Mouse (Mus musculus): ENCODE measurements around the gene Plscr2. TPM values are rescaled to one million over a fixed set of nuclear protein-coding genes. Genes with fewer than 3 reads are reported as not detected.

Gene Plscr2
- total RNA-seq (2021): 1 to 10 TPM; 1.8 to 2.9 TPM
- long read RNA-seq, experiment 1, partial matches to known transcripts: 0 of 3 reads
- long read RNA-seq, experiment 1, other reads (novel, unspliced or antisense): 0 of 3 reads
- long read RNA-seq, experiment 2, transcript Plscr2-205 (8 exons, 1,900 nt): major isoform, 5 of 6 reads
- long read RNA-seq, experiment 2, partial matches to known transcripts: 0 of 6 reads
- long read RNA-seq, experiment 2, other reads (novel, unspliced or antisense): 0 of 6 reads

GRCm38 (mm10) chr9:92275486-92276207 is at the start of gene Plscr2:
Gene Plscr2 (plus strand): TSS chr9:92275602.
- DNase-seq (ENCODE audit: low spot score in 2 of 2): peak in 1 of 2 experiments; percentile 10

- DNase-seq (ENCODE audit: low spot score in 2 of 2): no peak
Measured at GRCm38 (mm10) chr9:92226127-92226655, 49.2 kb upstream of the Plscr2 start.

- no peak for DNase-seq (ENCODE audit: low spot score in 2 of 2)
Measured at GRCm38 (mm10) chr9:92226795-92227194, 48.6 kb upstream of the Plscr2 start.

GRCm38 (mm10) chr9:92228867-92229832 is 46.3 kb upstream of the Plscr2 start:
- DNase-seq (ENCODE audit: low spot score in 2 of 2): no peak

GRCm38 (mm10) chr9:92229833-92230205 is 45.6 kb upstream of the Plscr2 start:
- no peak for DNase-seq (ENCODE audit: low spot score in 2 of 2)

- no peak for DNase-seq (ENCODE audit: low spot score in 2 of 2)
Measured at GRCm38 (mm10) chr9:92234901-92235458, 40.4 kb upstream of the Plscr2 start.

- no peak for DNase-seq (ENCODE audit: low spot score in 2 of 2)
Measured at GRCm38 (mm10) chr9:92248773-92249446, 26.5 kb upstream of the Plscr2 start.

- DNase-seq (ENCODE audit: low spot score in 2 of 2): no peak
Measured at GRCm38 (mm10) chr9:92249447-92249852, 26.0 kb upstream of the Plscr2 start, which contains the start of gene Plscr1. Gene Plscr1 (plus strand): TSS chr9:92249750.

GRCm38 (mm10) chr9:92249987-92250772 is 25.2 kb upstream of the Plscr2 start:
- DNase-seq (ENCODE audit: low spot score in 2 of 2): peak; percentile 19 to 29

- DNase-seq (ENCODE audit: low spot score in 2 of 2): no peak
Measured at GRCm38 (mm10) chr9:92252718-92253117, 22.7 kb upstream of the Plscr2 start.

GRCm38 (mm10) chr9:92253585-92254321 is 21.6 kb upstream of the Plscr2 start:
- no peak for DNase-seq (ENCODE audit: low spot score in 2 of 2)

GRCm38 (mm10) chr9:92260481-92261159 is 14.8 kb upstream of the Plscr2 start:
- DNase-seq (ENCODE audit: low spot score in 2 of 2): no peak

- no peak for DNase-seq (ENCODE audit: low spot score in 2 of 2)
Measured at GRCm38 (mm10) chr9:92265719-92266118, 9.7 kb upstream of the Plscr2 start.

- no peak for DNase-seq (ENCODE audit: low spot score in 2 of 2)
Measured at GRCm38 (mm10) chr9:92266558-92267171, 8.7 kb upstream of the Plscr2 start.

- no peak for DNase-seq (ENCODE audit: low spot score in 2 of 2)
Measured at GRCm38 (mm10) chr9:92267732-92268131, 7.7 kb upstream of the Plscr2 start.

- DNase-seq (ENCODE audit: low spot score in 2 of 2): no peak
Measured at GRCm38 (mm10) chr9:92269829-92270404, 5.5 kb upstream of the Plscr2 start.

GRCm38 (mm10) chr9:92270927-92271326 is 4.5 kb upstream of the Plscr2 start:
- DNase-seq (ENCODE audit: low spot score in 2 of 2): peak in 1 of 2 experiments; percentile 30
